Mouse (Mus musculus) lung, embryonic 16.5 days (tissue): ENCODE results near the gene Mrps7. TPM values are rescaled to one million over a fixed set of nuclear protein-coding genes. Genes with fewer than 3 reads are reported as not detected.

Experiments
- ATAC-seq: fragments of 200-750 bp; cut with Nextera tagmentation; 2 replicates; pipeline ENCODE4 v1.8.0; 2017; ENCODE audit warnings: low read depth, mild to moderate bottlenecking, moderate library complexity
- H3K27ac ChIP-seq: fragments of 300-500 bp; sonication (generic); 2 replicates; pipeline ENCODE4 v1.5.1; 2014; ENCODE audit warnings: mild to moderate bottlenecking, control low read depth, low read length
- H3K27me3 ChIP-seq: fragments of 300-500 bp; sonication (generic); 2 replicates; pipeline ENCODE4 v1.6.1; 2014; ENCODE audit warnings: low read depth, low read length, mixed read lengths; ENCODE audit not compliant: control insufficient read depth, insufficient read depth
- H3K36me3 ChIP-seq: fragments of 300-500 bp; sonication (generic); 2 replicates; pipeline ENCODE4 v1.6.1; 2014; ENCODE audit warnings: low read length; ENCODE audit not compliant: control insufficient read depth, insufficient read depth
- H3K4me1 ChIP-seq: fragments of 300-500 bp; sonication (generic); replicated peaks from 2 replicates; pipeline ENCODE4 v1.6.1; 2014; ENCODE audit warnings: low read length, mixed read lengths; ENCODE audit not compliant: control insufficient read depth, insufficient read depth
- H3K4me2 ChIP-seq: fragments of 300-500 bp; sonication (generic); 2 replicates; pipeline ENCODE4 v1.6.1; 2014; ENCODE audit warnings: low read depth, low read length, control low read depth
- H3K4me3 ChIP-seq: fragments of 300-500 bp; sonication (generic); 2 replicates; pipeline ENCODE4 v1.5.1; 2014; ENCODE audit warnings: mild to moderate bottlenecking, low read length, control low read depth
- H3K9ac ChIP-seq: fragments of 300-500 bp; sonication (generic); 2 replicates; pipeline ENCODE4 v1.6.1; 2014; ENCODE audit warnings: low read length, control low read depth
- H3K9me3 ChIP-seq: fragments of 300-500 bp; sonication (generic); 2 replicates; pipeline ENCODE4 v1.6.1; 2016; ENCODE audit warnings: low read length; ENCODE audit not compliant: control insufficient read depth
- WGBS: fragments of 180-500 bp; shearing (Covaris S2); extraction: QIAGEN DNeasy Blood & Tissue Kit; methylation state at CpG from one replicate; pipeline ENCODE4 v1.1.7; 2014; 5-methylcytosine and 5-hydroxymethylcytosine counted together
- polyA plus RNA-seq: library from polyadenylated mRNA; unstranded; fragments of >200 nt; fragmentation: Nextera tagmentation; extraction: Ambion mirVana; gene quantifications from 2 replicates; pipeline ENCODE4 v1.2.1, GENCODE M21; 2015

The Mrps7 gene
- polyA plus RNA-seq, result 79.3 and 87.6 TPM in 2 replicates

DNA sequence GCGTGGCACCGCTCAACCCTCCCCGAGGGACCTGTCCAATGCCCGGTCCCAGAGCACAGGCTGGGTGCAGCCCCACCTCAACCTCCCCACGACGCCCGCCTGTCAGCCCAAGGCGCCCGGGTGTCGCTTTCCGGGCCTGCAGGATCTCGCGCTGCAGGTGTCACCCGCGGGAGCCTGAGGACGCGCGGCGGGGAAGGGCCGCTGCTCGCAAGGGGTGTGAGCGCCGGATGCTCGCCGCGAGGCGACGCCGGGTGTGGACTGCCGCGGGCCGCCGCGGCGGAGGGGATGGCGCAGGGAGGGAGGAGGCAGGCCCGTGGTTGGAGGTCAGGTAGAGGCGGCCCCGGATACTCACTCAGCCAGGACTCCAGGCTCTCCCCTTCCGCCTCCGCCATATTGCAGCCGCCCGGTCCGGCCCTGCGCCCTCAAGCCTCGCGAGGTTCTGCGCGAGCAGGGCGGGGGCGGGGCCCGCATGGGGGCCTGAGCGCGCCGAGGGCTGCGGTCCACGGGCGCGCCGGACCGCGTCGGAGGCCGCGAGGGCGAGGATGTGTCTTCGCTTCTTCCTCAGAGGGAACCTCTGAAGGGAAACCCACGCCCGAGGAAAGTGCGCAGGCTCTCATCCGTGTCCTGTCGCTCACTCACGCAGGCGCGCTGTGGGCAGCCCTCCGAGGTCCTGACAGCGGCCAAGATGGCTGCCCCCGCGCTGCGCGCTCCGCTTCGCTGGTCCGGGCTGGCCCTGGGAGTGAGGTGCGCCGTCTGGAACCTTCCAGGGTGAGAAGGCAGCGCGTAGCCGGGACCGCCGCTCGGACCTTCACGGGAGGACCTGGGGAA is at the start of gene Mrps7, which contains the start of gene Gga3:
Mrps7 (plus strand) TSS at position 450 of the 828 bp plus-strand sequence.
Gga3 (minus strand) TSS at position 576 of the 828 bp plus-strand sequence.
- under 1% methylated on average over 84 of the region's 93 CpGs for WGBS
- peak; percentile 98 for ATAC-seq
- Histone ChIP-seq H3K27ac (peak within 1 kb of the TSS; percentile 93), H3K27me3 (no peaks in the 10 kb centered on the region), H3K9ac (peak within 1 kb of the TSS; percentile 98), H3K4me3 (peak within 1 kb of the TSS; percentile 100), H3K9me3 (no peaks in the 10 kb centered on the region), H3K36me3 (peaks cover 25% of the 10 kb centered on the region), H3K4me1 (peaks cover 22% of the 10 kb centered on the region), H3K4me2 (peak within 1 kb of the TSS; percentile 93)

DNA sequence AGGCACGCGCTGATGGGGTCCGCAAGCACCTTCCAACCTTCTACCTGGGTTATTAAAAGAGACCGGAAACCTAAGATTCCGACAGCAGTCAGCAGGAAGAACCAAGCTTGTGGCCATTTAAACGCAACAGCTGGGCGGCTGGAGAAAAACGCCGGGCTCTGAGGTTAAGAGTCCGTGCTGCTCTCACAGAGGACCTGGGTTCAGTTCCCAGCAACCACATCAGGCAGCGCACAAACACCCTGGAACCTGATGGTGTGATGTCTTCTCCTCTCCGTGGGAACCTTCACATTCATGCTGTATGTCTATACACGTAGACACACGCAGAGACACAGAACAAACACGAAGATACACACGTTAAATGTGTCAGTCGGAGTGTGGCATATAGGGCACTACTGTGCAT is 48.0 kb upstream of the Mrps7 start:
- 70% methylated on average over 17 of the region's 17 CpGs for WGBS
- ATAC-seq, result no peak

DNA sequence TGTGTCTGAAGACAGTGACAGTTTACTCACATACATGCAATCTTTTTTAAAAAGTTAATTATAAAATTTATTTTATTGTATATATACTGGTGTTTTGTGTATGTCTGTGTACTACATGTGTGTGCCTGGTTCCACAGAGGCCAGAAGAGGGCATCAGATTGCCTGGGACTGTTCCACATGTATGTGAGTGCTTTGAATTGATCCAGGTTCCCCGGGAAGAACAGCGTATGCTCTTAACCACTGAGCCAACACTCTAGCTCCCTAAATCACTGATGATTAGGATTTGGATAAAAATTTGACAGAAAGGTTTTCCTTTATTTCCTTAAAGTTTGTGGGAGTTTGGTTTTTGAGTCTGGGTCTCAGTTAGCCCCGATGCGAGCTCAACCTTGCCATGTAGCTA is 40.3 kb upstream of the Mrps7 start:
- WGBS, result 34% methylated on average over 4 of the region's 4 CpGs
- peak overlapping the region; percentile 87 for H3K9ac ChIP-seq
- peak overlapping the region; percentile 79 for H3K4me2 ChIP-seq
- no peaks in the 10 kb centered on the region for H3K9me3 ChIP-seq
- peak overlapping the region; percentile 84 for H3K27ac ChIP-seq
- H3K27me3 ChIP-seq, result no peaks in the 10 kb centered on the region
- peaks cover 11% of the 10 kb centered on the region for H3K4me1 ChIP-seq
- ATAC-seq, result peak; percentile 35; the same call in 1 of the 2 replicates
- peaks cover 6% of the 10 kb centered on the region for H3K36me3 ChIP-seq
- H3K4me3 ChIP-seq, result peak overlapping the region; percentile 87

More for the DNA sequence above, 48.0 kb upstream of the Mrps7 start:
- H3K27ac ChIP-seq, result no peak overlapping the region
- no peaks in the 10 kb centered on the region for H3K4me1 ChIP-seq
- H3K9me3 ChIP-seq, result no peaks in the 10 kb centered on the region
- H3K36me3 ChIP-seq, result no peaks in the 10 kb centered on the region
- H3K9ac ChIP-seq, result no peak overlapping the region
- no peaks in the 10 kb centered on the region for H3K27me3 ChIP-seq
- no peak overlapping the region for H3K4me3 ChIP-seq
- H3K4me2 ChIP-seq, result no peak overlapping the region

DNA sequence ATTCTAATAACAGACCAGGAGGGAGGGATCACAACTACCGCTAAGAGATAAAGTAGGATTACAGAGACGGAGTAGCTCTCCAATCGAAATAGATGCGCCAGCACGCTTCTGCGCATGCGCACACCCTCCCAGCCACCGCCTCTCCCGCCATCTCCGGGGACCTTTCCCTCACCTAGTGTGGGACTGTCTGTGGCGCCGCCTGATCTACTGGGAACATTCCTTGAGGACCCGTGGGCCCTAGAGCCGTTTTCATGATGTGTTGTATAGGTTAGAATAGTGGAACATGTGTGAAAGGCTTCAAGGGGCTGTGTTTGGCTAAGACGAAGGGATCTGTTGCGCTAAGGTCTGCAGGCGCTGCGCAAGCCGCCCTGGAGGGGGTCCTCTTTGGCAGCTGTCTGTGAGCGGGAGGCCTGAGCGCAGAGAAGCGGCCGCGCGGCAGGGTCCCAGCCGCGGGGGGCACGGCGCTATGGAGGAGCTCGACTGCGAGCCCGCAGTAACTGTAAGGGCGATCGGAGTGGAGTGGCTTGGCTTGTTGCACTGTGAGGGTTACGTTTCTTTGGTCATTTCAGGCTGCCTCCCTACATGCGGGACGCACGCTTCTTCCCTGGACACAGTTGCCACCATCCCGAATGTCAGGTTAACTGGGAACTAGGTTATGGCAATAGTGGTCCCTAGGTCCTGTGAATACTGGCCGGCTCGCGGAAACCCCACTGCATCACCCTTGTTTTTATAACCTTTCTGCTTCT is 39.5 kb upstream of the Mrps7 start, which contains the start of gene Nup85:
Nup85 (plus strand) TSS at position 371 of the 746 bp plus-strand sequence.
- peak within 1 kb of the TSS; percentile 87 for H3K9ac ChIP-seq
- H3K27ac ChIP-seq, result peak within 1 kb of the TSS; percentile 84
- under 1% methylated on average over 42 of the region's 42 CpGs for WGBS
- H3K36me3 ChIP-seq, result peaks cover 13% of the 10 kb centered on the region
- H3K4me3 ChIP-seq, result peak within 1 kb of the TSS; percentile 87
- ATAC-seq, result peak; percentile 94
- H3K9me3 ChIP-seq, result no peaks in the 10 kb centered on the region
- H3K4me1 ChIP-seq, result peaks cover 11% of the 10 kb centered on the region
- peak within 1 kb of the TSS; percentile 79 for H3K4me2 ChIP-seq
- no peaks in the 10 kb centered on the region for H3K27me3 ChIP-seq

DNA sequence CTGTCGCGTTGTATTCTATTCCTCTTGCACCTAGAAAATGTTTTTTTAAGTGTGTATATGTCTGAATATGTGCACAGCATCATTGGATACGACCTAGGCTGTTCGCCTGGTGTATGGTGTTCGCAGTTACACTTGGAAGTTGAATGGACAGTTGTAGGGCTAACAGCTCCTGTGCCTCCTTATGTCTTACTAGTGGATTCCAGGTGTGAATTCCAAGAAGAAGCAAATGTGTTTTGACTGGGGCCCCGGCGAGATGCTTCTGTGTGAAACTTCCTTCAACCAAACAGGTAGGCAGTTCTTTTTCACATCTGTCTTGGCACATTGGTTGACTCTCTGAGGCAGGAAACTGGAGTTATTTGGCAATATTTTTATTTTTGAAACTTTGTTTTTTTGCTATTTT is 38.8 kb upstream of the Mrps7 start:
- WGBS, result 15% methylated on average over 7 of the region's 7 CpGs
- Histone ChIP-seq H3K4me2 (peak overlapping the region; percentile 79), H3K27ac (no peak overlapping the region), H3K9ac (peak overlapping the region; percentile 87), H3K4me1 (peaks cover 11% of the 10 kb centered on the region), H3K4me3 (peak overlapping the region; percentile 87), H3K9me3 (no peaks in the 10 kb centered on the region), H3K27me3 (no peaks in the 10 kb centered on the region), H3K36me3 (peaks cover 17% of the 10 kb centered on the region)
- ATAC-seq, result no peak

DNA sequence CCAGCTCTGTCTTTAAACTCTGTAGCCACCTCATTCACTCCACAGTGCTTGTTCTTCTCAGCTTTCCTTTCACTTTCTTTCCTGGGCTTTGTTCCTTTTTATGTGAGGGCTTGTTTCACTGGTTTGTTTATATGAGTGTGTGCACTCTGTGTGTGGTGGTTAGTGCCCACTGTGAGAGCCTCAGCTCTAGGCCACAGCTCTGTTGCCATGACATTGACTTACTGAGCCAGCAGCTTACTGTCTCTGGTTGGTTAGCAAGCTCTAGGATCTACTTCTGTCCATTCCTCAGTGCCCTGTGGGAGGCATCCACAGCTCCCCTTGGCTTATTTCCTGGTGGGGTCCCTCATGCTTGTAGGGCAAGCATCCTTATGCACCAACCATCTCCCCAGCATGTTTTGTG is 24.6 kb upstream of the Mrps7 start:
- no peak for ATAC-seq
- Histone ChIP-seq H3K9ac (no peak overlapping the region), H3K4me2 (no peak overlapping the region), H3K4me3 (no peak overlapping the region), H3K4me1 (no peaks in the 10 kb centered on the region), H3K27ac (no peak overlapping the region), H3K27me3 (no peaks in the 10 kb centered on the region), H3K9me3 (no peaks in the 10 kb centered on the region), H3K36me3 (peaks cover 48% of the 10 kb centered on the region)

DNA sequence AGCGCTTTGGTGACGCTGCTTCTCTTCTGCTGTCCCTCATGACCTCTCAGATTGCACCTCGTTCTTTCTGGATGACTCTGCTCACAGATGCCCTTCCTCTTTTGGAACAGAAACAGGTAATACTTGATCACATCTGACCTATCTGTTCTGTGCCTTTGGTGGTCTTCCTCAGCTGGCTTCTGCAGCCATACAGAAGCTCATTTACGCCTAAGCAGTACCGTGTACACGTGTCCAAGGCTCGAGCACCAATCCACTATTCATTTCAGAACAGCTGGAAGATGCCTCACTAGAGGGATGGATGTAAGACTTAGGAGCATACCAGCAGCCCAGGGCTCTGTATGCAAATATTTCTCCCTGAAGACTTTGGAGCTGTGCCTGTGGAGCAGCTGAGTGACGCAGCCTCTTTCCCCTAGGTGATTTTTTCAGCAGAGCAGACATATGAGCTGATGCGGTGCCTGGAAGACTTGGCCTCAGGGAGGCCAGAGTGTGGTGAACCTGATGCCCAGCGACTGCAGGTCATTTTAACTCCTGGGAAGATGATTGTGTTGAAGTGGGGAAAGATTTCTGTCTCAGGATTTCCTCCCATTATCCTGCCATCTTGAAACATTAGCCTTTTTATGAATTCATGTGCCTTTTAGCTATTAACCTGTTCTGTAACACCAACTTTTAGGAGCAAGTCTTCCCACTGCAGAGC is 20.7 kb upstream of the Mrps7 start:
- peaks cover 67% of the 10 kb centered on the region for H3K36me3 ChIP-seq
- WGBS, result 76% methylated on average over 10 of the region's 10 CpGs
- H3K9me3 ChIP-seq, result no peaks in the 10 kb centered on the region

DNA sequence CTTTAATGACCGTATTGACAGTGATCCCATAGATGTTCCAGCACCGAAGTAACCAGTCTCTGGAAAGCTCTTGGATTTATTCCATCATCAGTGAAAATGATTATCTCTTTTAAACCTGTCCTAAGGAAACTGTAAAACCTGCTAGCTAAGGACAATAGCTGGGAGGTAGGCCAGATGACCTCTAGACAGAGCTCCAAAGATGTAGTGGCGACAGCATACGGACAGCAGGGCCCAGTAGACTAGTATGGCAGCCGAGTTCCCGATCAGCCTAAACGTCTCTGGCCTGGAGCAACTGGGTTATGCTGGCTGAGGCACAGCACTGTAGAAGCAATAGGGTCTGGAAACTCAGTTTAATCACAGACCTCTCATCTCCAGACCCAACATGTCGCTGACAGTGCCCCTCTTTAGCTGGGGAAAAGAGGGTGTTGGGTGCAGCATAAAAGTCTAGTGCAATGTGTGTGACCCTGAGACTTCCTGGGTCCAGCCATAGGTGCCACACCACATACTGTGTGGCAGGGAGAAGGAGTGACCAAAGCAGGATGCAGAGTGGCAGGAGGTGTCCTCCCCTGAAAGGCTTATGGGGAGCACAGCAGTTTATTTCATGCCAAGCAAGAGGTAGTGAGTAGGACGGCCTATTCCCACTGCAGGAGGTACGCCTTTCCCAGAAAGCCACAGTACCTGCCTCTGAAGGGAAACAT is 19.2 kb upstream of the Mrps7 start:
- no peak overlapping the region for H3K27ac ChIP-seq
- H3K4me3 ChIP-seq, result no peak overlapping the region
- H3K4me2 ChIP-seq, result no peak overlapping the region
- no peaks in the 10 kb centered on the region for H3K9me3 ChIP-seq
- H3K27me3 ChIP-seq, result no peaks in the 10 kb centered on the region
- no peaks in the 10 kb centered on the region for H3K4me1 ChIP-seq
- H3K9ac ChIP-seq, result no peak overlapping the region
- no peak for ATAC-seq
- 77% methylated on average over 10 of the region's 10 CpGs for WGBS
- H3K36me3 ChIP-seq, result peaks cover 70% of the 10 kb centered on the region

More for the DNA sequence above, 20.7 kb upstream of the Mrps7 start:
- Histone ChIP-seq H3K4me3 (no peak overlapping the region), H3K9ac (no peak overlapping the region), H3K27me3 (no peaks in the 10 kb centered on the region), H3K4me1 (no peaks in the 10 kb centered on the region), H3K4me2 (no peak overlapping the region), H3K27ac (no peak overlapping the region)
- ATAC-seq, result no peak
